7 mouse cellular contexts compared by ENCODE assay signal in genomic region chr17:6519107-6519506, GRCm38 (mm10).
A peak's percentile ranks its signal among the peaks of the same experiment; 100 is the strongest.
DNase-seq lines count a peak whose midpoint lies in the region; ATAC-seq and TF ChIP-seq lines count a peak whose summit lies in the region.
"Not testable (repeated sequence)": the region's sequence is repeated elsewhere in the genome, so short reads cannot be mapped to it uniquely, and the experiment has no call there.

No protein-coding gene starts in this region.

- not testable (repeated sequence) for H3K9me3 ChIP-seq in embryonic facial prominence, embryonic 14.5 days (ENCODE audit: control insufficient read depth, low read length); forebrain, embryonic 11.5 days (ENCODE audit: control insufficient read depth, low read length); heart, embryonic 10.5 days; hindbrain, embryonic 14.5 days (ENCODE audit: control insufficient read depth, low read length); lung, embryonic 14.5 days (ENCODE audit: low read depth, low read length); midbrain, embryonic 11.5 days (ENCODE audit: control insufficient read depth, low read length); neural tube, embryonic 11.5 days (ENCODE audit: control insufficient read depth, low read length)

- not testable (repeated sequence) for H3K4me3 ChIP-seq in embryonic facial prominence, embryonic 14.5 days (ENCODE audit: low read depth, low read length); forebrain, embryonic 11.5 days (ENCODE audit: low read depth, low read length); heart, embryonic 10.5 days; hindbrain, embryonic 14.5 days (replicated peaks; ENCODE audit: low read length); lung, embryonic 14.5 days (ENCODE audit: low read depth, low read length); midbrain, embryonic 11.5 days (ENCODE audit: low read depth, low read length); neural tube, embryonic 11.5 days (ENCODE audit: low read depth, low read length)

- not testable (repeated sequence) for TF ChIP-seq CTCF in lung, embryonic 14.5 days (IDR thresholded peaks at IDR 0.05; ENCODE audit: low read depth)

- ATAC-seq in embryonic facial prominence, embryonic 14.5 days (ENCODE audit: low read depth); forebrain, embryonic 11.5 days (replicated peaks; ENCODE audit: low FRiP score); hindbrain, embryonic 14.5 days (ENCODE audit: low FRiP score); lung, embryonic 14.5 days (ENCODE audit: insufficient read depth); midbrain, embryonic 11.5 days (ENCODE audit: low FRiP score); neural tube, embryonic 11.5 days (ENCODE audit: insufficient read depth, low FRiP score, low TSS enrichment): not testable (repeated sequence)

- not testable (repeated sequence) for H3K27ac ChIP-seq in embryonic facial prominence, embryonic 14.5 days (replicated peaks; ENCODE audit: low read depth, low read length); forebrain, embryonic 11.5 days (ENCODE audit: low read depth, low read length); heart, embryonic 10.5 days; hindbrain, embryonic 14.5 days; lung, embryonic 14.5 days (ENCODE audit: low read depth); midbrain, embryonic 11.5 days (ENCODE audit: low read depth, low read length); neural tube, embryonic 11.5 days (ENCODE audit: low read depth, low read length)

- DNase-seq in embryonic facial prominence, embryonic 14.5 days (ENCODE audit: low spot score) = peak; percentile 11
- peak; percentile 26 for DNase-seq in forebrain, embryonic 11.5 days (ENCODE audit: low spot score)
- DNase-seq in heart, embryonic 10.5 days (ENCODE audit: low spot score) = peak; percentile 55
- DNase-seq in hindbrain, embryonic 14.5 days (ENCODE audit: low spot score) = peak; percentile 22
- DNase-seq in lung, embryonic 14.5 days = peak; percentile 0
- peak; percentile 60 for DNase-seq in midbrain, embryonic 11.5 days (ENCODE audit: low spot score, missing footprints)
- peak; percentile 5 for DNase-seq in neural tube, embryonic 11.5 days (ENCODE audit: low spot score)

- not testable (repeated sequence) for H3K9ac ChIP-seq in embryonic facial prominence, embryonic 14.5 days (ENCODE audit: low read depth, low read length); forebrain, embryonic 11.5 days (ENCODE audit: low read length); hindbrain, embryonic 14.5 days; lung, embryonic 14.5 days; midbrain, embryonic 11.5 days (ENCODE audit: low read length); neural tube, embryonic 11.5 days (ENCODE audit: low read length)

- not testable (repeated sequence) for H3K4me2 ChIP-seq in embryonic facial prominence, embryonic 14.5 days (ENCODE audit: low read depth, low read length); forebrain, embryonic 11.5 days (ENCODE audit: low read depth, low read length, severe bottlenecking); hindbrain, embryonic 14.5 days (replicated peaks); lung, embryonic 14.5 days; midbrain, embryonic 11.5 days; neural tube, embryonic 11.5 days (ENCODE audit: low read depth)

- not testable (repeated sequence) for H3K27me3 ChIP-seq in embryonic facial prominence, embryonic 14.5 days (replicated peaks; ENCODE audit: control insufficient read depth, insufficient read depth, low read length); forebrain, embryonic 11.5 days (ENCODE audit: control insufficient read depth, insufficient read depth, low read length); heart, embryonic 10.5 days (ENCODE audit: insufficient read depth, poor library complexity, severe bottlenecking); hindbrain, embryonic 14.5 days (ENCODE audit: control insufficient read depth, insufficient read depth, low read length); lung, embryonic 14.5 days (ENCODE audit: insufficient read depth, low read length); midbrain, embryonic 11.5 days (ENCODE audit: control insufficient read depth, insufficient read depth, low read length); neural tube, embryonic 11.5 days (ENCODE audit: control insufficient read depth, insufficient read depth, low read length)

- not testable (repeated sequence) for H3K36me3 ChIP-seq in embryonic facial prominence, embryonic 14.5 days (ENCODE audit: control insufficient read depth, insufficient read depth, low read length); forebrain, embryonic 11.5 days (ENCODE audit: control insufficient read depth, insufficient read depth, low read length); heart, embryonic 10.5 days; hindbrain, embryonic 14.5 days (replicated peaks; ENCODE audit: control insufficient read depth, insufficient read depth); lung, embryonic 14.5 days (ENCODE audit: insufficient read depth); midbrain, embryonic 11.5 days (ENCODE audit: control insufficient read depth, insufficient read depth, low read length); neural tube, embryonic 11.5 days (ENCODE audit: control insufficient read depth, insufficient read depth, low read length)

- not testable (repeated sequence) for H3K4me1 ChIP-seq in embryonic facial prominence, embryonic 14.5 days (ENCODE audit: control insufficient read depth, insufficient read depth, low read length); forebrain, embryonic 11.5 days (replicated peaks; ENCODE audit: control insufficient read depth, insufficient read depth, low read length); heart, embryonic 10.5 days; hindbrain, embryonic 14.5 days (replicated peaks; ENCODE audit: control insufficient read depth, insufficient read depth, low read length); lung, embryonic 14.5 days (ENCODE audit: insufficient read depth); midbrain, embryonic 11.5 days (ENCODE audit: control insufficient read depth, insufficient read depth, low read length); neural tube, embryonic 11.5 days (ENCODE audit: control insufficient read depth, insufficient read depth, low read length)

- WGBS in embryonic facial prominence, embryonic 14.5 days = 68% methylated on average over 5 of the region's 6 CpGs
- 84% methylated on average over 5 of the region's 6 CpGs for WGBS in forebrain, embryonic 11.5 days
- WGBS in heart, embryonic 10.5 days = 77% methylated on average over 6 of the region's 6 CpGs
- WGBS in hindbrain, embryonic 14.5 days = 74% methylated on average over 5 of the region's 6 CpGs
- 54% methylated on average over 5 of the region's 6 CpGs for WGBS in lung, embryonic 14.5 days
- WGBS in midbrain, embryonic 11.5 days = 78% methylated on average over 5 of the region's 6 CpGs
- WGBS in neural tube, embryonic 11.5 days = 80% methylated on average over 5 of the region's 6 CpGs

Comparison
In these comparisons a context has a peak if more than half of its experiments do, and no peak if none do; other contexts are left out.
1. DNase-seq: peak in every context shown above with its lines; median percentile 60 in midbrain, embryonic 11.5 days; 55 in heart, embryonic 10.5 days; 26 in forebrain, embryonic 11.5 days; 22 in hindbrain, embryonic 14.5 days; 11 in embryonic facial prominence, embryonic 14.5 days; 5 in neural tube, embryonic 11.5 days; 0 in lung, embryonic 14.5 days.